Mouse (Mus musculus) cerebellum, adult 8-10 months (tissue): ENCODE measurements at regions not wholly inside any gene's neighbourhood (a gene's known extent, or its start where the extent isn't known, plus 50 kb on each side); places are given as distances from the start of the nearest gene placed in this dataset.
"Not testable (repeated sequence)": the region's sequence is repeated elsewhere in the genome, so short reads cannot be mapped to it uniquely, and the experiment has no call there.

Experiments
- DNase-seq: peaks from one replicate; pipeline ENCODE4 v3.0.0; 2022

GRCm38 (mm10) chr4:110038696-110039095 is 60.8 kb downstream of the Dmrta2 start:
- DNase-seq, result no peak

GRCm38 (mm10) chr4:110044851-110045618 is 67.2 kb downstream of the Dmrta2 start:
- no peak for DNase-seq

- no peak for DNase-seq
Measured at GRCm38 (mm10) chr4:110045651-110046269, 67.9 kb downstream of the Dmrta2 start.

GRCm38 (mm10) chr4:110046270-110046651 is 68.4 kb downstream of the Dmrta2 start:
- DNase-seq, result no peak

GRCm38 (mm10) chr4:110050393-110051280 is 72.8 kb downstream of the Dmrta2 start:
- DNase-seq, result peak; percentile 79

- no peak for DNase-seq
Measured at GRCm38 (mm10) chr4:110051281-110051665, 73.4 kb downstream of the Dmrta2 start.

- no peak for DNase-seq
Measured at GRCm38 (mm10) chr4:110051872-110052271, 74.0 kb downstream of the Dmrta2 start.

- no peak for DNase-seq
Measured at GRCm38 (mm10) chr4:110052998-110053397, 75.1 kb downstream of the Dmrta2 start.

GRCm38 (mm10) chr4:110073836-110074235 is 96.0 kb downstream of the Dmrta2 start:
- no peak for DNase-seq

- no peak for DNase-seq
Measured at GRCm38 (mm10) chr4:110083371-110083770, 105.5 kb downstream of the Dmrta2 start.

- DNase-seq, result no peak
Measured at GRCm38 (mm10) chr4:110087570-110088247, 109.9 kb downstream of the Dmrta2 start.

GRCm38 (mm10) chr4:110093040-110093820 is 115.4 kb downstream of the Dmrta2 start:
- no peak for DNase-seq

GRCm38 (mm10) chr4:110094541-110094940 is 116.7 kb downstream of the Dmrta2 start:
- no peak for DNase-seq

- DNase-seq, result no peak
Measured at GRCm38 (mm10) chr4:110095760-110096593, 118.1 kb downstream of the Dmrta2 start.

GRCm38 (mm10) chr4:110104119-110104518 is 126.3 kb downstream of the Dmrta2 start:
- not testable (repeated sequence) for DNase-seq

GRCm38 (mm10) chr4:110106620-110107243 is 128.9 kb downstream of the Dmrta2 start:
- no peak for DNase-seq

GRCm38 (mm10) chr4:110119438-110119837 is 141.6 kb downstream of the Dmrta2 start:
- DNase-seq, result no peak

GRCm38 (mm10) chr4:110119874-110120273 is 142.0 kb downstream of the Dmrta2 start:
- no peak for DNase-seq

- no peak for DNase-seq
Measured at GRCm38 (mm10) chr4:110120761-110121160, 142.9 kb downstream of the Dmrta2 start.

- no peak for DNase-seq
Measured at GRCm38 (mm10) chr4:110121447-110121846, 143.6 kb downstream of the Dmrta2 start.
